2 mouse cellular contexts compared by ENCODE assay signal in genomic region chr11:34007616-34008015, GRCm38 (mm10).
A peak's percentile ranks its signal among the peaks of the same experiment; 100 is the strongest.
TF ChIP-seq lines count a peak whose summit lies in the region.

No protein-coding gene starts in this region.

TF ChIP-seq in CH12.LX, 34 proteins besides CTCF, POLR2A, EP300 and RAD21:
- TF ChIP-seq KAT2A (IDR thresholded peaks at IDR 0.05; ENCODE audit: insufficient replicate concordance, low read length): no peak
- no peak for TF ChIP-seq MXI1 (IDR thresholded peaks at IDR 0.05; ENCODE audit: low read depth, low read length)
- TF ChIP-seq MAZ (IDR thresholded peaks at IDR 0.05; ENCODE audit: low read depth, low read length): no peak
- no peak for TF ChIP-seq ZC3H11A (IDR thresholded peaks at IDR 0.05; ENCODE audit: low read depth, low read length)
- TF ChIP-seq CHD2 (IDR thresholded peaks at IDR 0.05; ENCODE audit: low read length): no peak

TF ChIP-seq in MEL, 35 proteins besides CTCF, POLR2A, EP300 and RAD21:
- TF ChIP-seq TBP (IDR thresholded peaks at IDR 0.05; ENCODE audit: low read depth, low read length): peak; percentile 37; the same call in 1 of the 2 replicates
- TF ChIP-seq MAZ (IDR thresholded peaks at IDR 0.05; ENCODE audit: low read depth, low read length): no peak; the same call in 1 of the 2 replicates
TF ChIP-seq in MEL: peak in this region for 1.
